Mouse (Mus musculus) thymus, postnatal 0 days (tissue): ENCODE measurements around the gene Nbdy. TPM values are rescaled to one million over a fixed set of nuclear protein-coding genes. Genes with fewer than 3 reads are reported as not detected.
A peak's percentile ranks its signal among the peaks of the same experiment; 100 is the strongest.

Experiments
- DNase-seq: peaks from one replicate; pipeline ENCODE4 v3.0.0-alpha.2; 2015; ENCODE audit warnings: low spot score
- polyA plus RNA-seq: library from polyadenylated mRNA; unstranded; fragments of >200 nt; fragmentation: Nextera tagmentation; extraction: Ambion mirVana; gene quantifications from 2 replicates; pipeline ENCODE4 v1.2.1, GENCODE M21; 2015

Nbdy gene
- 98.5 and 98.8 TPM in 2 replicates for polyA plus RNA-seq

- DNase-seq, result peak; percentile 46
These were observed at the start of gene Nbdy for GRCm38 (mm10) chrX:153723110-153723916. Gene Nbdy (plus strand): TSS chrX:153723590.

GRCm38 (mm10) chrX:153695782-153696395 lies 27.5 kb upstream of the Nbdy start, which contains the start of gene Kctd12b:
Gene Kctd12b (minus strand): TSS chrX:153696391.
- no peak for DNase-seq

- DNase-seq, result no peak
These were observed 22.9 kb upstream of the Nbdy start for GRCm38 (mm10) chrX:153700463-153700862.

GRCm38 (mm10) chrX:153707735-153708134 lies 15.7 kb upstream of the Nbdy start:
- DNase-seq, result no peak

GRCm38 (mm10) chrX:153716716-153717115 lies 6.7 kb upstream of the Nbdy start:
- no peak for DNase-seq

- DNase-seq, result no peak
These were observed 3.8 kb upstream of the Nbdy start for GRCm38 (mm10) chrX:153719602-153720001.

- DNase-seq, result no peak
These were observed 1.0 kb downstream of the Nbdy start for GRCm38 (mm10) chrX:153724400-153724799.

GRCm38 (mm10) chrX:153735697-153736096 lies 12.3 kb downstream of the Nbdy start:
- DNase-seq, result no peak

GRCm38 (mm10) chrX:153742493-153742892 lies 19.1 kb downstream of the Nbdy start:
- no peak for DNase-seq

GRCm38 (mm10) chrX:153749230-153749629 lies 25.8 kb downstream of the Nbdy start:
- no peak for DNase-seq

Other genes with a start within 250 kb of the Nbdy start
- 8.7 and 9.2 TPM in 2 replicates for gene Ubqln2, start 225.4 kb upstream of the Nbdy start, polyA plus RNA-seq
- not detected in 2 replicates for gene Cypt3, start 165.0 kb upstream of the Nbdy start, polyA plus RNA-seq
- 2.4 and 2.5 TPM in 2 replicates for gene Kctd12b, start 27.2 kb upstream of the Nbdy start, polyA plus RNA-seq
- 2.8 and 3.7 TPM in 2 replicates for gene Spin2c, start 108.6 kb downstream of the Nbdy start, polyA plus RNA-seq